Mouse (Mus musculus) hindbrain, embryonic 11.5 days (tissue): ENCODE data around the gene Slitrk1. TPM values are rescaled to one million over a fixed set of nuclear protein-coding genes. Genes with fewer than 3 reads are reported as not detected.
A peak's percentile ranks its signal among the peaks of the same experiment; 100 is the strongest.

Experiments used
- ATAC-seq: fragments of 200-750 bp; cut with Nextera tagmentation; 2 replicates; pipeline ENCODE4 v1.8.0; 2017; ENCODE audit warnings: mild to moderate bottlenecking, moderate TSS enrichment, moderate library complexity; ENCODE audit not compliant: low FRiP score
- DNase-seq: peaks from one replicate; pipeline ENCODE4 v3.0.0-alpha.2; 2015; ENCODE audit warnings: low spot score
- H3K27ac ChIP-seq: fragments of 300-500 bp; sonication (generic); 2 replicates; pipeline ENCODE4 v1.5.1; 2014; ENCODE audit warnings: mild to moderate bottlenecking, low read depth, low read length
- H3K27me3 ChIP-seq: fragments of 300-500 bp; sonication (generic); 2 replicates; pipeline ENCODE4 v1.6.1; 2014; ENCODE audit warnings: mild to moderate bottlenecking, low read length, moderate library complexity, mixed read lengths; ENCODE audit not compliant: control insufficient read depth, insufficient read depth
- H3K36me3 ChIP-seq: fragments of 300-500 bp; sonication (generic); 2 replicates; pipeline ENCODE4 v1.6.1; 2014; ENCODE audit warnings: mild to moderate bottlenecking, low read length, moderate library complexity, mixed read lengths; ENCODE audit not compliant: control insufficient read depth, insufficient read depth
- H3K4me1 ChIP-seq: fragments of 300-500 bp; sonication (generic); replicated peaks from 2 replicates; pipeline ENCODE4 v1.6.1; 2014; ENCODE audit warnings: low read length, mixed read lengths; ENCODE audit not compliant: control insufficient read depth, insufficient read depth
- H3K4me2 ChIP-seq: fragments of 300-500 bp; sonication (generic); replicated peaks from 2 replicates; pipeline ENCODE4 v1.6.1; 2014; ENCODE audit warnings: mild to moderate bottlenecking, low read depth, low read length
- H3K4me3 ChIP-seq: fragments of 300-500 bp; sonication (generic); 2 replicates; pipeline ENCODE4 v1.5.1; 2014; ENCODE audit warnings: low read depth, low read length
- H3K9ac ChIP-seq: fragments of 300-500 bp; sonication (generic); 2 replicates; pipeline ENCODE4 v1.6.1; 2014; ENCODE audit warnings: low read depth, low read length
- H3K9me3 ChIP-seq: fragments of 300-500 bp; sonication (generic); 2 replicates; pipeline ENCODE4 v1.6.1; 2016; ENCODE audit warnings: low read length; ENCODE audit not compliant: control insufficient read depth
- WGBS: fragments of 180-500 bp; shearing (Covaris S2); extraction: QIAGEN DNeasy Blood & Tissue Kit; methylation state at CpG from one replicate; pipeline ENCODE4 v1.1.7; 2014; 5-methylcytosine and 5-hydroxymethylcytosine counted together
- polyA plus RNA-seq: library from polyadenylated mRNA; unstranded; fragments of >200 nt; fragmentation: Nextera tagmentation; extraction: Ambion mirVana; gene quantifications from 2 replicates; pipeline ENCODE4 v1.2.1, GENCODE M21; 2014

Gene Slitrk1
- polyA plus RNA-seq, 1 experiment from 2014 or later, result 7.7 TPM

GRCm38 (mm10) chr14:108909336-108909953 lies 4.5 kb downstream of the Slitrk1 start:
- Histone ChIP-seq H3K27me3 (peaks cover 3% of the 10 kb centered on the region; the same call in 1 of the 2 replicates), H3K9ac (no peak overlapping the region), H3K4me2 (no peak overlapping the region), H3K9me3 (no peaks in the 10 kb centered on the region), H3K27ac (no peak overlapping the region), H3K4me1 (0 out of 2 replicates have a peak, but pooled peaks cover 2% of the 10 kb centered on the region), H3K36me3 (no peaks in the 10 kb centered on the region), H3K4me3 (no peak overlapping the region)
- peak; percentile 8; the same call in 1 of the 2 replicates for ATAC-seq
- whole genome bisulfite sequencing, result 17% methylated on average over 6 of the region's 6 CpGs
- peak; percentile 17 for DNase-seq

GRCm38 (mm10) chr14:108898601-108899000 lies 15.4 kb downstream of the Slitrk1 start:
- no peaks in the 10 kb centered on the region for H3K9me3 ChIP-seq
- 86% methylated on average over 7 of the region's 7 CpGs for WGBS
- no peaks in the 10 kb centered on the region for H3K4me1 ChIP-seq
- no peak for DNase-seq
- no peak overlapping the region for H3K4me3 ChIP-seq
- H3K36me3 ChIP-seq, result no peaks in the 10 kb centered on the region
- no peak overlapping the region for H3K9ac ChIP-seq
- no peaks in the 10 kb centered on the region for H3K27me3 ChIP-seq
- no peak overlapping the region for H3K27ac ChIP-seq
- no peak for ATAC-seq
- H3K4me2 ChIP-seq, result no peak overlapping the region

- ATAC-seq, result no peak
- Histone ChIP-seq H3K27ac (no peak overlapping the region), H3K4me3 (no peak overlapping the region), H3K4me1 (no peaks in the 10 kb centered on the region), H3K4me2 (no peak overlapping the region), H3K27me3 (no peaks in the 10 kb centered on the region), H3K9ac (no peak overlapping the region), H3K9me3 (no peaks in the 10 kb centered on the region), H3K36me3 (no peaks in the 10 kb centered on the region)
- no peak for DNase-seq
- WGBS, result 46% methylated on average over 2 of the region's 2 CpGs
Measured at GRCm38 (mm10) chr14:108895456-108895855, 18.5 kb downstream of the Slitrk1 start.

GRCm38 (mm10) chr14:108867816-108868215 lies 46.1 kb downstream of the Slitrk1 start:
- Histone ChIP-seq H3K36me3 (no peaks in the 10 kb centered on the region), H3K27me3 (no peaks in the 10 kb centered on the region), H3K4me2 (no peak overlapping the region), H3K4me3 (no peak overlapping the region), H3K9ac (no peak overlapping the region), H3K27ac (no peak overlapping the region), H3K4me1 (no peaks in the 10 kb centered on the region), H3K9me3 (no peaks in the 10 kb centered on the region)
- ATAC-seq (no peak), DNase-seq (no peak)

- Histone ChIP-seq H3K9ac (no peak overlapping the region), H3K36me3 (no peaks in the 10 kb centered on the region), H3K9me3 (no peaks in the 10 kb centered on the region), H3K27ac (no peak overlapping the region), H3K4me1 (no peaks in the 10 kb centered on the region), H3K4me2 (no peak overlapping the region), H3K4me3 (no peak overlapping the region), H3K27me3 (no peaks in the 10 kb centered on the region)
- DNase-seq, result no peak
- no peak for ATAC-seq
Measured at GRCm38 (mm10) chr14:108864631-108865030, 49.3 kb downstream of the Slitrk1 start.

- DNase-seq (no peak), ATAC-seq (peak; percentile 45; the same call in 1 of the 2 replicates)
- H3K9me3 ChIP-seq, result no peaks in the 10 kb centered on the region
- no peaks in the 10 kb centered on the region for H3K4me1 ChIP-seq
- 88% methylated on average over 1 of the region's 1 CpGs for WGBS
- H3K4me3 ChIP-seq, result no peak overlapping the region
- H3K9ac ChIP-seq, result no peak overlapping the region
- H3K36me3 ChIP-seq, result no peaks in the 10 kb centered on the region
- no peak overlapping the region for H3K27ac ChIP-seq
- H3K27me3 ChIP-seq, result no peaks in the 10 kb centered on the region
- no peak overlapping the region for H3K4me2 ChIP-seq
Measured at GRCm38 (mm10) chr14:108859310-108859709, 54.6 kb downstream of the Slitrk1 start.
